Mouse (Mus musculus) ovary, postnatal 10 days (tissue): ENCODE measurements around the gene Plekha7.

Experiments used
- DNase-seq: peaks from one replicate; pipeline ENCODE4 v3.0.0; 2022; ENCODE audit warnings: low spot score

Plekha7 gene

DNA sequence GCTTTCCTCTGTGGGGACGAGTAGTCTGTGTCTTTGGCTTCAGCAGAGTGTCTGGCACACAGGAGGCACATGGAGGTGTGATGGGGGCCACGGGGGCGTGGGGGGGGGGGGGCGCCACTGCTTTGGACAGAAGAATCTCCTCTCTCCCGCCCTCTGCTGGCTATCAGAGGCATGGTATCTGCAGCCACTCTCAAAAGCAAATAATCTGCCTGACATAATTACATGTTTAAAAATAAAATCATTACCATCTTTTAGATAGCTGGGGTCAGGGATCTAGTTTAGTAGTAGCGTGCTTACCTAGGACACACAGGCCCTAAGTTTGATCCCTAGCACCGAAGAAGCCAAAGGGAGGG is 60.8 kb downstream of the Plekha7 start:
- no peak for DNase-seq

DNA sequence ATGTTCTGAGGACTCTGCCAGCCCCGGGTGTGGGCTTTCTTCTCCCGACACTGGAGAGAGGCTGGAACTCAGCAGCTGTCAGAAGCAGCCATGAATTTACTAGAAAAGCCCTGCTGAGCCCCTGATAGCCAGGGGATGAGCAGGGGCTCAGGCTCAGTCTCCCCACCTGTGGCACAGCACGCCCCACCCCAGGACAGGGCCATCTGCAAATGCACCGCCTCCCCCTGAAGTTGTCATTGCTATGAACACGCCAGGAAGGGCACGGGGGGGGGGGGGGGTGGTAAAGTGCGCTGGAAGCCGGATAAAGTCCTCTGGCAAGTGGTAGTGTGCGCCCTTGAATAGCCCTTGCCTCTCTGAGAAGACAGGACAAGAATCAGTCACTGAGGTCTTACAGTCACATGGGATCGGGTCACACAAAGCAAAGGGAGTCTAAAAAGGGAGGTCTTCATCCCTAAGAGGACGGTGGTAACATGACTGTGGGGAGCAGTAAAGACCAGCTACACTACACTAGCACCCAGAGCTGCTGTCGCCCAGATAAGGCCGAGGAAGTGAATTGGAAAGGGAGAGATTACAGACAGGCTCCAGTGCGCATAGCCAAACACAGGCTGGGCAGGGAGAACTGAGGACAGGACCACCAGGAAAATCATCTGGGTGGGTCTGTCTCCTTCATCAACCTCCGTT is 61.3 kb downstream of the Plekha7 start:
- DNase-seq = no peak

DNA sequence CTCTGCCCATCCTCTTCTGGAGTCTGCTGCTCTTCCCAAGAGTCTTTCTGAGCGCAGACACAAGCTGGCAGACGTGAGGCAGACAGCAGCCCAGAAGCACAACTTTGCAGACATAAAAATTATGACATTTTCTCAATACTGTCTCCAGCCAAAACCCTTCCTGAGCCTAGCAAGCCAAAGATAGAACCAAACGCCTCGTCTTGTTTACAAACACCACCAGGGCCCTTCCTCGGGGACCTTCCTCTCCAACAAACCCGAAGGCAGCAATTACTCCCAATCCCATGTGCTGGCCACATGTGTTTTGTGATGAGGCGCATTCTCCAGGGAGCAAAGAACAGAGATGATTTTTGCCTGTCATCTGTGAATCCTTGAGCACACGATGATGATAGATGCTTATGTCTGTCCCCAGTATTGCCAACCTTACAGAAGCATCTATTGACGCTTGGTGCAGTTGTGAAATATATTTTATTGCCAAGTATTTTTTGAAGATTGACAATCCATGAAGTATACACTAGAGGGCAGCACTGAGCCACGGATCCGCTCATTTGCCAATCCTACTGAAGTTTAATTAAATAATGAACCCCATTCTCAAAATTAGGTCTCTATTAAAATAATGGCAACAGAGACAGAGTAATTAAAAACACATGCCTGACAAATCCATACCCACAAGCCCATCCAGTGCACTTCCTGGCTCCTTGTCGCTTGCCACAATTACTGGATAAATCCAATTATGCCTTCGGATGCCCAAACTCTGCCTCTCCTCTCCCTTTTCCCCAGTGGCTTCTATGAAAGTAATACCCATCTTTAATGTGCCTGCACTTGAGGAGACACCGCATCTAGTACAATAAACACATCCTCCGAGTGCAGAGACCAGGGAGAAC is 62.1 kb downstream of the Plekha7 start:
- no peak for DNase-seq

DNA sequence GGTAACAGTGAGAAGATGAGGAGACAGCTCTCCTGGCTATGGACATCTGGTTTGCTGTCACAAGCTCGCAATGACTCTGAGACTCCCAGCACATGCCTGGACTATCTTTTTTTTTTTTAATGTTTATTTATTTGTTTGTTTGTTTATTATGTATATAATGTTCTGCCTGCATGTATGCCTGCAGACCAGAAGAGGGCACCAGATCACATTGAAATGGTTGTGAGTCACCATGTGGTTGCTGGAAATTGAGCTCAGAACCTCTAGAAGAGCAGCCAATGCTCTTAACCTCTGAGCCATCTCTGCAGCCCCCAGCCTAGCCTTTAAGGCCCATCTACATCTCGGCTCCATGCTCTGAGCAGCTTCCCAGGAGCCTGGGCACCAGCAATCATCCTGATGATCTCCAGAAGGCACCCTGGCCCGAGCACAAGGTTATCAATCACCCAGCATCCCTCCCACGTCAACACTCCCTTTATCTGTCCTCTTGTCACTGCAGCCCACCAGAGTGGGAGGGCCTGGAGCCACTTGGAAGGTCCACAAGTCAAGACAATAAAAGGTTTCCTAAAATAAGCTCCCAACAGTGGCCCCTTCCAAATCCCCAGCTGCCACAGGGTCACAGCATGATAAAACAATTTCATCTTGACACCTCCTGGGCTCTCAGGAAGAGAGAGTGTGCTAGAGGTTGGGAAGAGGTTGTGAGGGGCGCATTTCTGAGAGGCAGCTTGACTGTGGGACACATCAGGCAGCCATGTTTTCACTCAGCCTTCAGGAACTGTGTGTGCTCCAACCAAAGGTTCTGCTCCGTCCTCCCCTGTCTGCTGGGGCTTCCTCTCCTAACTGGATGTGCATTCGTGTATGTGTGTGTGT is 63.6 kb downstream of the Plekha7 start:
- no peak for DNase-seq

GRCm38 (mm10) chr7:116242810-116243209 is 65.4 kb downstream of the Plekha7 start:
- DNase-seq = no peak

DNA sequence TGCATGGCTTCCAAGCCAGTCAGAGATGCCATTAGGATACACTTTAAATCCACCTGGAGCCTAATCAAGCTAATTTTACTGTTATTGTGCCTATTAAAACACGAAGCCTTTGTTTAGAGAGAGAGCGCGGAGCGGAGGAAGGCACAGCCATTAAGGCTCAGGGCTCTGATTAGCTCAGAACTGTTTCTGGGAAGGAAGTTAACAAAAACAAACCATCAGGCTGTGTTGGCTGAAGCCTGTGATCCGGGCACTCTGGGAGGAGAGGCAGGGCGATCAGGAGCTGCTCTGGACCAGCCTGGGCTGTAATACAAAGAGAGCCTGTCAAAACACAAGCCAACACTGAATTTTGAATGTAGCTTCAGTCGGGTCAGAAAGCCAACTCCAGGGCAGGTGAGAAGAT is 66.6 kb downstream of the Plekha7 start:
- no peak for DNase-seq

- DNase-seq = no peak
Measured at GRCm38 (mm10) chr7:116240791-116241474, 67.2 kb downstream of the Plekha7 start.

- DNase-seq = no peak
Measured at GRCm38 (mm10) chr7:116240353-116240752, 67.8 kb downstream of the Plekha7 start.

- DNase-seq = no peak
Measured at GRCm38 (mm10) chr7:116238320-116238719, 69.9 kb downstream of the Plekha7 start.

DNA sequence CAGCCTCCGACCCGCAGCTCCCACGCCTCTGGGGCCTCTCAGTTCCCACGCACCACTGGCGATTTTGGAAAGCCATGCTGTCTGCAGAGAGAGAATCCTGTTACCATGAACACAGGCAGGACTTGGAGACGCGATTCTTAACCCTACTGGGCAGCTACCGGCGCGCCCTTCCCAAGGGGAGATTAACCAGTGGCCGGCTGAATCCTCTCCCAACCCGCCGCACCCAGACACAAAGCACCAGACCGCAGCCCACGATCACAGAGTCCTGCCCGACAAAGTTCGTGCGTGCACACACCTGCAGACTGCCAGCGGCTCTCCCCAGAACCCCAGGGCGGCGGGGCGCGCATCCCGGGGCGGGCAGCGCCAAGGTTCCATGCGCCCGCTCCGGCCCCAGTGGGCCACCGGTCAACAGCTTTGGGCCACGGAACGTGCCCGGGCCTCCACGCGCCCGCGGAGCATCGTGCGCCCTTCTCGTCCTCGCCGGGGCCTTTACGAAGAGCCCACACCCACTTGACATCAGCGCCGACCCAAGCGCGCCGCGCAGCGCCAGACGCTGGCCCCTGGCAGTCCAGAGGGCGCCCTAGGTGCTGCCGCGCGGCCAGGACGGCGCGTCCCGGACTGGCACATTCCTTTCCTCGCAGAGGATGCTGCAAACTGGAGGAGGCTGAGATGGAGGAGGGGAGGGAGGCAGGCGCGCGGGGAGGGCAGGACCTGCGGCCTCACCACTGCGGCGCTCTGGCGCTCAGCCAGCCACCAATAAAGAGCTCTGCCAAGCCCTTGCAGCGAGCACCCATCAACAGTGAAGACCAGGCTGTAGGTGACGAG is 70.8 kb downstream of the Plekha7 start:
- no peak for DNase-seq

DNA sequence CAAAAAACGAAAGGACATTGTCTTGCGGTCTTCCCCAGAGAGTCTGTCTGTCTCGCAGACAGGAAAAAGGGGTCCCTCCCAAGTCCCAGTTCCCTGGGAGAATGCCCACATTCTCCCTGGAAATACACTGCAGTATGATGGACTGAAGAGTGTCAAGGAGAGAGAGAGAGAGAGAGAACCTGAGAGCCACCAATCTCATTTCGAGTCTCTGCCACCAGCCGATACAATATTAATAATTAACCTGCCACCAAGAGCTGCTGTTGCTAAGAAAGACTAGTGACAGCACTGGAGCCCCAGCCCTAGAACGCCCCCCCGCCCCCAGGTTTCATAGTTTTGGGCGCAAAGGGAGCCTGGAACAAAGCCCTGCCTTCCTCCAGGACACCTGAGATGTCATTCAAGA is 71.6 kb downstream of the Plekha7 start:
- DNase-seq = no peak

DNA sequence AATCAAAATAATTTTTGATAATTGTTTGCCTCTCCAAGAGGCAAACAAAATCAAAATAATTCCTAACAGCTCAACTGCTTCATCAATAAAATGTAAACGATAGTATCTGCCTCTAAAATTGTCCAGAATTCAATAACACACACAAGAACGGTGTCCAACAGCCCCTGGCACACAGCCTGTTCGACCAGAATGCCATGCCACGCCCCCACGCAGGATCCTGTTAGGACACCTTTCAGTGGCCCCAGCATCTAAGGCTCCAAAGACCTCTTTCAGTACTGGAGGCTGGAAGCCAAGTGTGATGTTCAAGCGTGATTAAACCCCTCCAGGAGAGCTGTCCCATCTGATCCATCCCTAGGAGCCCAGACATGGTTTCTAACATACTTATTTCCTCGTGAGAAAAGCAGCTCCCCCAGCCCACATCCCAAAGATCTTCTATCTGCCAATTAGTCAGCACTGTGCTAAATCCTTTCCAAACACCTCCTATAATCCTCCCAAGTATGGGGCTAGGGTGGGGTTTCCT is 73.8 kb downstream of the Plekha7 start:
- no peak for DNase-seq

- DNase-seq = no peak
Measured at GRCm38 (mm10) chr7:116230811-116231609, 77.2 kb downstream of the Plekha7 start.

GRCm38 (mm10) chr7:116226877-116227282 is 81.3 kb downstream of the Plekha7 start:
- DNase-seq = no peak

DNA sequence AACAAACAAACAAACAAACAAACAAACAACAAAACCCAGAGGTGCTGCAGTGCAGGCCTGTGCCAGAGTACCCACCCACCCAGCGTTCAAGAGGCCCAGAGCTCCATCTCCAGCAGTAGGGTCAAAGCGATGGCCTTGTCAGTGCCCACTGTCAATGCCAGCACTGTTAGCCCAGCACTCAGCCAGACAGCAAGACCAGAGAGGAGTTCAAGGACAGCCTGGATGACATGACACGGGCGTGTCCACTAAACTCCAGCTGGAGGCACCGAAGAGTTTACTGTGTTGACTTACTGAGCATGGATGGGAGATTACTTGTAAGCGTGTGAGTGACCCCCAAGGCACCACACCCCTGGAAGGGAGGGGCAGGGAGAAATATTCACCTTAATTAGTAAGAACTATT is 81.9 kb downstream of the Plekha7 start:
- no peak for DNase-seq

GRCm38 (mm10) chr7:116224543-116224942 is 83.6 kb downstream of the Plekha7 start:
- no peak for DNase-seq

DNA sequence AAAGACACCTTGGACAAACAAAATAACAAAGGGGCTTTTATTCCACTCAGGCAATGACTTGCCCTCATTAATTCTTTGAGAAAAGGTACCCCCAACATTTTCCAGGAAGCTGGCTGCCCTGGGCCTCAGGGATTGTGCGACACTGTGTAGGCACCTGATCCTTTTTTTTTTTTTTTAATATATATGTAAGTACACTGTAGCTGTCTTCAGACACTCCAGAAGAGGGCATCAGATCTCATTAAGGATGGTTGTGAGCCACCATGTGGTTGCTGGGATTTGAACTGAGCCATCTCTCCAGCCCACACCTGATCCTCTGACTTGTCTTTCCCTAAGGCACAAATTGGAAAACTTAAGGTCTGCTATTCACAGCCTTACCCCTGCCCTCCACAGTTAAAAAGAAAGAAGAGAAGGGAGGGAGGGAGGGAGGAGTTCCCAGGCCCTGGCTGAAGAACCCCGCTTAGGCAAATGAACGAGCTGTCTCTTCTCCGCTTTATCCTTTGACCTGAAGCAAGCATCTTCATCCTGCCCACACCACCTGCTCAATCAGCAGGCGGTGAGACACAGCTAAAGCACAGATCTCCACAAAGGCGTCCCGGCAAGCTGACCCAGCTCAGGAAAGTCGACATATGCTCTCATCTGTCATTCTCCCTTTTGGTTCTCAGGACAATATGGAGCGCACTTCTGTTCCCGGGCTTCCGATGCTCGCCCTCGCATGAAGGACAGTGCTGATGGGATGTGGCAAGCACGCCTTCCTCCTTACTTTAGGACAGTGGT is 85.0 kb downstream of the Plekha7 start:
- DNase-seq = no peak

GRCm38 (mm10) chr7:116222288-116223009 is 85.7 kb downstream of the Plekha7 start:
- no peak for DNase-seq

GRCm38 (mm10) chr7:116221883-116222282 is 86.3 kb downstream of the Plekha7 start:
- DNase-seq = no peak
